Mouse (Mus musculus) kidney, embryonic 15.5 days (tissue): ENCODE measurements at regions not wholly inside any gene's neighbourhood (a gene's known extent, or its start where the extent isn't known, plus 50 kb on each side); places are given as distances from the start of the nearest gene placed in this dataset.
A peak's percentile ranks its signal among the peaks of the same experiment; 100 is the strongest.

Experiments used
- ATAC-seq: fragments of 200-750 bp; cut with Nextera tagmentation; replicated peaks from 2 replicates; pipeline ENCODE4 v1.8.0; 2017; ENCODE audit warnings: moderate TSS enrichment; ENCODE audit not compliant: low FRiP score
- H3K27ac ChIP-seq: fragments of 300-500 bp; sonication (generic); 2 replicates; pipeline ENCODE4 v1.5.1; 2015; ENCODE audit warnings: mild to moderate bottlenecking, inconsistent platforms
- H3K27me3 ChIP-seq: fragments of 300-500 bp; sonication (generic); 2 replicates; pipeline ENCODE4 v1.6.1; 2015; ENCODE audit warnings: inconsistent platforms
- H3K36me3 ChIP-seq: fragments of 300-500 bp; sonication (generic); 2 replicates; pipeline ENCODE4 v1.6.1; 2015; ENCODE audit warnings: inconsistent platforms
- H3K4me1 ChIP-seq: fragments of 300-500 bp; sonication (generic); 2 replicates; pipeline ENCODE4 v1.6.1; 2015; ENCODE audit warnings: inconsistent platforms
- H3K4me2 ChIP-seq: fragments of 300-500 bp; sonication (generic); 2 replicates; pipeline ENCODE4 v1.6.1; 2015; ENCODE audit warnings: moderate library complexity, mild to moderate bottlenecking, inconsistent platforms
- H3K4me3 ChIP-seq: fragments of 300-500 bp; sonication (generic); replicated peaks from 2 replicates; pipeline ENCODE4 v1.5.1; 2015; ENCODE audit warnings: mild to moderate bottlenecking, inconsistent platforms
- H3K9ac ChIP-seq: fragments of 300-500 bp; sonication (generic); 2 replicates; pipeline ENCODE4 v1.6.1; 2015; ENCODE audit warnings: mild to moderate bottlenecking, inconsistent platforms
- H3K9me3 ChIP-seq: fragments of 300-500 bp; sonication (generic); replicated peaks from 2 replicates; pipeline ENCODE4 v1.6.1; 2016; ENCODE audit warnings: inconsistent platforms
- WGBS: fragments of 180-500 bp; shearing (Covaris S2); methylation state at CpG from one replicate; pipeline ENCODE4 v1.1.7; 2015; ENCODE audit warnings: mixed read lengths; 5-methylcytosine and 5-hydroxymethylcytosine counted together

DNA sequence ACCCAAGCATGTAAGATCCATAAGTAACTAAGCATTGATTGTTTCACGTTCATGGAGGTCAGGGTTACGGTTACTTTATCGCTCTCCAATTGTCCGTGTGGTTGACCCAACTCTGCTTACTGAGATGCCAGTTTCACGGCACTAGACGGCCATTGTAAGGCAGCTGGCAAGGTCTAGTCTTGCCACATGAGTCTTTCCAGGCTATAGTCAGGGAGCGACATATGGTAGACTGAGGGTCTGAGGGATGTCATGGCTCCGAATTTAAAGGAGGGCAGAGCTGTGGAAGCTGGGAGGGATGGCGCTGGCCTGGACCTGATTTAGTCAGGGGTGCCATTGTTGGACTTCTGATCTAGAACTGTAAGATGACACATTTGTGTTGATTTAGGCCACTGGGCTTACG is 72.0 kb upstream of the Frem2 start:
- no peaks in the 10 kb centered on the region for H3K27me3 ChIP-seq
- no peak overlapping the region for H3K4me3 ChIP-seq
- 94% methylated on average over 10 of the region's 10 CpGs for WGBS
- ATAC-seq = no peak
- H3K27ac ChIP-seq = no peak overlapping the region
- no peaks in the 10 kb centered on the region for H3K36me3 ChIP-seq
- H3K4me2 ChIP-seq = no peak overlapping the region
- no peaks in the 10 kb centered on the region for H3K9me3 ChIP-seq
- 0 out of 2 replicates have a peak, but pooled peaks cover 9% of the 10 kb centered on the region for H3K4me1 ChIP-seq
- no peak overlapping the region for H3K9ac ChIP-seq

DNA sequence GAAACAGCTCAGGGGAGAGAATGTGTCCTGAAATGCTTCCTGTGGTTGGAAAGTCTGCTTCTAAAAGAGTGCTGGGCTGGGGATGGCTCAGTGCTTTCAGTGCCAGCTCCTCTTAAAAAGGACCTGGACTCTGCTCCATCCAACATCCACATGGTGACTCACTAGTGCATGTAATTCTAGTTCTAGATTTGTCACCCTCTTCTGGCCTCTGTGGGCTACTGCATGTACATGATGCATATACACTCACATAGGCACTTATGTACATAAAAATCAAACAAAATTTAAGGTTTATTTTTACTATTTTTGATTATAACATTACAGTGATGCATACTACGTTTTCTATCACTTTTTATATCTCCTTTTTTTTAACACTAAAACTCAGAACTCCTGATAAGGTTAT is 70.6 kb upstream of the Frem2 start:
- Histone ChIP-seq H3K4me3 (no peak overlapping the region), H3K9ac (no peak overlapping the region), H3K27ac (no peak overlapping the region), H3K27me3 (no peaks in the 10 kb centered on the region), H3K36me3 (no peaks in the 10 kb centered on the region), H3K4me1 (0 out of 2 replicates have a peak, but pooled peaks cover 9% of the 10 kb centered on the region), H3K9me3 (no peaks in the 10 kb centered on the region), H3K4me2 (no peak overlapping the region)
- WGBS = 91% methylated on average over 1 of the region's 1 CpGs
- no peak for ATAC-seq

GRCm38 (mm10) chr3:53707101-53707500 is 49.9 kb upstream of the Frem2 start:
- 68% methylated on average over 3 of the region's 3 CpGs for WGBS
- H3K36me3 ChIP-seq = no peaks in the 10 kb centered on the region
- H3K9me3 ChIP-seq = no peaks in the 10 kb centered on the region
- peak; percentile 54; the same call in 1 of the 2 replicates for ATAC-seq
- H3K4me3 ChIP-seq = no peak overlapping the region
- H3K27ac ChIP-seq = peak overlapping the region; percentile 52
- no peaks in the 10 kb centered on the region for H3K27me3 ChIP-seq
- no peak overlapping the region for H3K9ac ChIP-seq
- no peak overlapping the region for H3K4me2 ChIP-seq
- H3K4me1 ChIP-seq = peaks cover 15% of the 10 kb centered on the region
